In the genomic region with DNA sequence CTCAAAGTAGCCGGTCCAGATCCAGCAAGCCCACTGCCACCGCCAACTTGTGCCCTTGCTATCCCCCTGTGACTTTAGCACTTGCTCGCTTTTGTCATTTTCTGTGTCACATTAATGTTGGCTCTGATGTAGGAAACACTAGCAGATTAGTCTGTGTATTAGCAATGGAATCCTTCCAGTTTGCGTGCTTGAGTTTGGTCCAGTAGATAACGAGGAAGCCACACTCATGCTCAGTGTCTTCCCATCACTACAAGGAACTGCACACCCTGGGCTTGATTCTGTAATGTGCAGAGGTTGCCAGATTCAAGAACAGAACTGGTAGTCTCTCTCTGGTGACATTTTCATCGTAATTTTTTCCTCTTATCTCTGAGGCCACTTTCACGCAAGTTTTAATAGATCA, we compare ENCODE assay signal across 21 mouse cellular contexts. TPM values are rescaled to one million over a fixed set of nuclear protein-coding genes. Genes with fewer than 3 reads are reported as not detected.
DNase-seq lines count a peak whose midpoint lies in the region; ATAC-seq and TF ChIP-seq lines count a peak whose summit lies in the region.
"Had no signal": no experiment of that assay in that cellular context is flagged by ENCODE, and none has a peak within 500 bp of the region (broad histone marks: within the 10 kb centered on the region; RNA-seq: fewer than 3 reads in every experiment).

No protein-coding gene starts in this region.

- H3K27me3 ChIP-seq in heart, embryonic 11.5 days (ENCODE audit: control insufficient read depth, insufficient read depth, low read length): no peaks in the 10 kb centered on the region
- H3K27me3 ChIP-seq in kidney, embryonic 16.5 days (ENCODE audit: insufficient read depth, low read length): no peaks in the 10 kb centered on the region
- H3K27me3 ChIP-seq: CH12.LX; embryonic facial prominence, embryonic 12.5 days; forebrain, embryonic 15.5 days; heart, embryonic 13.5 days; hindbrain, embryonic 12.5 days; Patski had no signal

- H3K4me1 ChIP-seq in heart, embryonic 11.5 days (ENCODE audit: control insufficient read depth, insufficient read depth, low read length): no peaks in the 10 kb centered on the region
- no peaks in the 10 kb centered on the region for H3K4me1 ChIP-seq in kidney, embryonic 16.5 days (ENCODE audit: insufficient read depth, low read length)
- H3K4me1 ChIP-seq in lung, adult 2 months (ENCODE audit: control insufficient read depth, insufficient read depth, low read length): no peaks in the 10 kb centered on the region
- H3K4me1 ChIP-seq: embryonic facial prominence, embryonic 12.5 days; forebrain, embryonic 15.5 days; heart, embryonic 13.5 days; hindbrain, embryonic 12.5 days had no signal

- DNase-seq in heart, adult 8-10 months (ENCODE audit: low spot score): peak; percentile 2
- peak; percentile 18 for DNase-seq in kidney, postnatal 10 days
- DNase-seq in lung, postnatal 10 days: peak; percentile 6
- no peak for DNase-seq in lung, adult 2 months
- DNase-seq: adrenal gland, postnatal 14 days; cerebellum, adult 11-12 months; cerebellum, adult 9-10 months; cerebellum, postnatal 25 days; gastrocnemius, postnatal 36 days had no signal

- H3K27ac ChIP-seq in heart, embryonic 11.5 days (ENCODE audit: low read depth, low read length): no peak overlapping the region
- H3K27ac ChIP-seq in kidney, embryonic 16.5 days (ENCODE audit: low read length): no peak overlapping the region
- H3K27ac ChIP-seq: embryonic facial prominence, embryonic 12.5 days; forebrain, embryonic 15.5 days; heart, embryonic 13.5 days; hindbrain, embryonic 12.5 days had no signal

- H3K4me3 ChIP-seq in heart, embryonic 11.5 days (ENCODE audit: low read depth, low read length): no peak overlapping the region
- H3K4me3 ChIP-seq in kidney, embryonic 16.5 days (ENCODE audit: low read length): no peak overlapping the region
- no peak overlapping the region for H3K4me3 ChIP-seq in lung, adult 2 months (replicated peaks; ENCODE audit: extremely low read depth, low read depth, low read length)
- H3K4me3 ChIP-seq: embryonic facial prominence, embryonic 12.5 days; forebrain, embryonic 15.5 days; heart, embryonic 13.5 days; hindbrain, embryonic 12.5 days had no signal

- no peak overlapping the region for H3K9ac ChIP-seq in heart, embryonic 11.5 days (ENCODE audit: low read depth, low read length)
- H3K9ac ChIP-seq in kidney, embryonic 16.5 days (replicated peaks; ENCODE audit: low read length): no peak overlapping the region
- H3K9ac ChIP-seq: embryonic facial prominence, embryonic 12.5 days; forebrain, embryonic 15.5 days; heart, embryonic 13.5 days; hindbrain, embryonic 12.5 days had no signal

- H3K36me3 ChIP-seq in heart, embryonic 11.5 days (ENCODE audit: control insufficient read depth, insufficient read depth, low read length): no peaks in the 10 kb centered on the region
- no peaks in the 10 kb centered on the region for H3K36me3 ChIP-seq in kidney, embryonic 16.5 days (ENCODE audit: insufficient read depth, low read length)
- H3K36me3 ChIP-seq: embryonic facial prominence, embryonic 12.5 days; forebrain, embryonic 15.5 days; heart, embryonic 13.5 days; hindbrain, embryonic 12.5 days had no signal

- no peak for TF ChIP-seq POLR2A in lung, adult 2 months (IDR thresholded peaks at IDR 0.05; ENCODE audit: borderline replicate concordance, extremely low read depth, low read depth, low read length)

- 88% methylated on average over 7 of the region's 7 CpGs for WGBS in heart, embryonic 11.5 days (ENCODE audit: insufficient replicate concordance)
- WGBS in kidney, embryonic 16.5 days: 79% methylated on average over 7 of the region's 7 CpGs
- WGBS in lung, adult 2 months: 72% methylated on average over 7 of the region's 7 CpGs

- no peak for TF ChIP-seq CTCF in lung, adult 2 months (IDR thresholded peaks at IDR 0.05; ENCODE audit: insufficient read depth, low read length)

- no peak overlapping the region for H3K4me2 ChIP-seq in heart, embryonic 11.5 days
- H3K4me2 ChIP-seq in kidney, embryonic 16.5 days (replicated peaks; ENCODE audit: low read depth, low read length): no peak overlapping the region
- H3K4me2 ChIP-seq: embryonic facial prominence, embryonic 12.5 days; forebrain, embryonic 15.5 days; heart, embryonic 13.5 days; hindbrain, embryonic 12.5 days had no signal

- no peak for ATAC-seq in heart, embryonic 11.5 days (replicated peaks; ENCODE audit: insufficient number of reproducible peaks, low FRiP score, low TSS enrichment)
- ATAC-seq in kidney, embryonic 16.5 days (ENCODE audit: low FRiP score, low TSS enrichment): no peak
- ATAC-seq in granulocyte monocyte progenitor cell, adult 5-6 weeks (replicated peaks; ENCODE audit: poor library complexity, severe bottlenecking): no peak
- ATAC-seq: activated CD4-positive, CD25-positive, alpha-beta regulatory T cell, adult 4 months; forebrain, embryonic 15.5 days; hindbrain, embryonic 16.5 days; inflammation-experienced regulatory T-cells, adult 6 months; Patski had no signal

- no peaks in the 10 kb centered on the region for H3K9me3 ChIP-seq in heart, embryonic 11.5 days (replicated peaks; ENCODE audit: control insufficient read depth, low read length)
- H3K9me3 ChIP-seq in kidney, embryonic 16.5 days (ENCODE audit: low read length): no peaks in the 10 kb centered on the region
- H3K9me3 ChIP-seq: embryonic facial prominence, embryonic 12.5 days; forebrain, embryonic 15.5 days; heart, embryonic 13.5 days; hindbrain, embryonic 12.5 days had no signal

RNA-seq across cellular contexts. Expression of a gene that starts 34.7 kb away (rescaled TPM):
- total RNA-seq in heart, adult 8-10 months (2022): 1 to 10 TPM in 3 of 4 experiments, under 1 TPM in 1; 0.90 to 1.1 (median 1.0) TPM
- polyA plus RNA-seq in heart, embryonic 11.5 days (2014; fragmentation: Nextera tagmentation; extraction: Ambion mirVana): 1.2 and 1.3 TPM in 2 replicates
- 2.5 and 2.6 TPM in 2 replicates for polyA plus RNA-seq in kidney, embryonic 16.5 days (2015; fragmentation: Nextera tagmentation; extraction: Ambion mirVana)
- 1.2 and 1.5 TPM in 2 replicates for polyA plus RNA-seq in lung, adult 2 months (2012; rRNA removed)
- 18.2 and 19.4 TPM in 2 replicates for total RNA-seq in granulocyte monocyte progenitor cell, adult 5-6 weeks (2014; fragmentation: Nextera tagmentation)
- 14.8 and 16.9 TPM in 2 replicates for total RNA-seq in granulocyte monocyte progenitor cell, adult 5-6 weeks (2017)
